Mouse (Mus musculus): ENCODE data around the gene Mknk2.

The Mknk2 gene

GRCm38 (mm10) chr10:80670531-80670930, 7.4 kb downstream of the Mknk2 start:
- in situ Hi-C loops (cut with MboI), result no loop called here

DNA sequence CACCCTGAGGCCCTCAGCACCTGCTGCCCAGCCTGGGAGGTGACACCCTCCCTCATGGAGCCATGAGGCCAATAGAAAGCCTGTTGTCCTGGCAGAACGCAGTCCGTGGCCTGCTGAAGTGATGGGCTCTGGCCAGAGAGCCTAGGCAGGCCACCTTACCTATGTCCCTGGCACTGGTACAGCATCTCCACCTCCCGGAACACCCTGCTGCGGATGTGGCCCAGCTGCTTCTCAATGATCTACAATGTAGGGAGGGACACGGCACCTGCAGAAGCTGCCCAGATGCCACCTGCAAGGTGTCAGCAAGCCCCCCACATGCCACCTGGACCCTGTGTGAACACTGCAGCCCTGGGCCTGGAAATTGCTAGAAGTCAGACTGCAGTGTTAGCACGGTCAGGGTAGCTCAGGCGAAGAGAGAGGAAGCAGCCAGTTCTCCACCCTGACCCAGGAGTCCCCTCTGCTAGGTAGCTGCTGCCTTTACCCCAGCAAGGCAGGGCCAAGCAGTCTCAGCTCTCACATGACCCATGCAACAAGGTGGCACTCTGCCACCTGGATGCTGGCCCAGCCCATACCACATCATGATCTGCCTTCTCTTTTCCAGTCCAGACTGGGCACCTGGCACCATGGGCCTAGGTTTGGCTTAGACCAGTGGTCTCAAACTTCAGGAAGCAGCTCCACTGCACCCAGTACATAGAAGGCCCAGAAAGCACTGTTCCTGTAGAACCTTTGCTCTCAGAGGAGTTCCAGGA, 8.0 kb downstream of the Mknk2 start:
- in situ Hi-C loops (cut with MboI), result no loop called here

GRCm38 (mm10) chr10:80669018-80669417, 8.9 kb downstream of the Mknk2 start:
- in situ Hi-C loops (cut with MboI), result no loop called here

- in situ Hi-C loops (cut with MboI), result no loop called here
Measured at GRCm38 (mm10) chr10:80668614-80669013, 9.3 kb downstream of the Mknk2 start.

DNA sequence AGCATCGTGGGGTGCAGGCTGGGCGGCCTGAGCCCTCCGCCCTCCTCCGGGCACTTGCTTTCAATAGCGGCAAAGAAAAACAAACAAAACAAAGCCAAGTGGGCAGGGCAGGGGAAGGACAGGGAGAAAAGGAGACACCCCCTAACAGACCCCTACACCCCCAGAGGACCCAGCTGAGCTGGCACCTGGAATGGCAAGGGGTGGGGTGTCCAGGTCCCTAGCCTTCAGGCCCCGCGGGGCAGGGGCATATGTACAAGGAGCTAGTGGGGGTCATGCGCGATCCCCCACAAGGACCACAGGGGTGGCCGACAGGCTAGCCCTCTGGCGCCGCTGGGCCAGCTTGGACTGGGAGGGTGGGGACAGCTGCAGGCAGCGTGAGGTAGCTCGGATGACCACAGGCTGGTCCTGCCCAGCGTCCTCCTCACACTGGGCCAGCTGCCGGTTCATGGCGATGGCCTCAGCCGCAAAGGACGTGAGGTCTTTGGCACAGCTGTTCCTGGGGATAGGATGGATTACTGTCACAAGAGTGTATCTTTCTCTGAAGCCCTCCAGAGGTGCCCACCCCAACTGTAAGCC, 11.0 kb downstream of the Mknk2 start:
- in situ Hi-C loops (cut with MboI), result no loop called here

DNA sequence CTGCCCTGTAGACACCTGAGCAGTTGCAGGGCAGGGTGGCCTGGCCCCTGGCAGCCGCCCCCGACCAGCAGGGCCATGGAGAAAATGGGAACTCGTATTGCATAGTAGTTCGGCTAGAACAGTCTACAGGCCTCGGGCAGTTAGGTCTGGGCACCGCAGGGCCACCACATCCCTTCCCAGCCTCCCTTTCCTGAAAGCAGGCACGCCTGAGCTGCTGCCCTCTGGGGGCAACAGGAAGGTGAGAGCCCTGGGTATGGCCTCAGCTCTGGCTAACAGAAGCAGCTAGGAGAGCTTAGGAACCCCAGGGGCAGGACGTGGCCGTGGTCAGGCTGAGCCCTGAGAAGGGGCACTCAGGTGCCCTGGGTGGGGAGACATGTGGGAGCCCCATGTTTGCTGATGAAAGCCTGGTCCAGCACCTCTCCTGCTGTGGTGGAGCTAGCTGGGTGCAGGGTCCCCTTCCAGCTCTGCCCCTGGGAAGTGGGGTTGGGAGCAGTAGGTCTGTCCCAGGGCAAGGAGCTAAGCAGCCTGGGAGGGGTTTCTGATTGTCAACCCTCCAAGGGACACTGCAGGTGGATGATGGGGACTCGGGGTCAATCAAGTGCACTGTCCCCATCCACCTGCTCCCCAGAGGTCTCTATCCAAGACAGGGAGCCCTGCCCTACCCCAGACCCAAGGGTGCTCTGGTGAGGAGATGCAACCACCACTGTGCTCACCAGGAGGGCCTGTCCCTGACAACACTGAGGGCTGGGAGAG, 11.8 kb downstream of the Mknk2 start:
- in situ Hi-C loops (cut with MboI), result no loop called here

DNA sequence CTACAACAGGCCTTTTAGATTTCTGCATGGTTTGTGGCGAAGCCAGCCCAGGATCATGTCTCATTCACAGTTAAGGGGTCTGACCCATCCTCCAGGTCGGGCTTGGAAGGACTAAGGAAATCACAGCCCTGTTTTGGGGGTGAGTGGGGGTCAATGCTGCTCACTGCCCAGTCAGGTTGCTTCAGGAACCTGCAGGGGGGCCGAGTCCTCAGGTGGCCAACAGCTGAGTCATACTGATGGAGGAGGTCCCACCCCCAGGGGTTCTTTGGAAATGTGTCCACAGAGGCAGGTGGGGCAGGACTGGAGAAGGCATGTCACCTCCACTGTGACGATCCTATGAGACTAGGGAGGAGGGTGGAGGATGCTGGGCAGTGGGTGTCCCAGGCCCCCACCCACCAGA, 12.5 kb downstream of the Mknk2 start:
- in situ Hi-C loops (cut with MboI), result no loop called here

- in situ Hi-C loops (cut with MboI), result no loop called here
Measured at GRCm38 (mm10) chr10:80665016-80665380, 12.9 kb downstream of the Mknk2 start.

DNA sequence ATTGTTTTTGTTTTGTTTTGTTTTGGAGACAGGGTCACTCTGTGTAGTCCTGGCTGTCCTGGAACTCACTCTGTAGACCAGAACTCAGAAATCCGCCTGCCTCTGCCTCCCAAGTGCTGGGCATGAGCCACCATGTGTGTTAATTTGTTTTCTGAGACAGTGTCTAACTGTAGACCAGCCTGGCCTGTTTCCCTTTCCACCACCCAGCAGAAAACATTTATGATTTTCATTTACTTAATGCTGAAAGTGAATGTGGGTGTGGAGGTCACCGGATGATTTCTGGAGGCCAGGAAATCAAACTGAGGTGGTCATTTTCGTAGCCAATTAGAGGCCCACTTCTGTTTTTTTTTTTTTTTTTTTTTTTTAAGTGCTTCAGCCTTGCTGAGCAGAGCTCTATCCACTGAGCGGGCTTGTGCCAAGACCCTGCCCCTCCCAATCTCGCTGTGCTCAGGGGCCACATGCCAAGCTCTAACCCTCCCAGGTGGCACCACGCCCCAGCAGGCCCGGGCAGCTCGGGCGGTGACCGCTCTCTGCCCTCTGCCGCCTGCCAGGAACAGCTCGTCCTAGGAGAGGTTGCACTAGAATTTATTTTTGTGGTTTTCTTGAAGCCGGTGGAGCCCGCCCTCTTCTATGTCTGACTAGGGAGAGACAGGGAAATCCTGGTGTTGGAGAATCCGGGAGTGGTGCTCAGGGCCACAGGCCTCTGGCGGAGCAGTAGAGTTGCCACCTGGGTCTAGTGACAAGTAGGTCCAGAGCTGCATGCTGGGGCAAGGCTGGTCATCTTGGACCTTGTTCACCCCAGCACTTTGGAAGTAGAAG, 13.5 kb downstream of the Mknk2 start:
- in situ Hi-C loops (cut with MboI), result no loop called here

DNA sequence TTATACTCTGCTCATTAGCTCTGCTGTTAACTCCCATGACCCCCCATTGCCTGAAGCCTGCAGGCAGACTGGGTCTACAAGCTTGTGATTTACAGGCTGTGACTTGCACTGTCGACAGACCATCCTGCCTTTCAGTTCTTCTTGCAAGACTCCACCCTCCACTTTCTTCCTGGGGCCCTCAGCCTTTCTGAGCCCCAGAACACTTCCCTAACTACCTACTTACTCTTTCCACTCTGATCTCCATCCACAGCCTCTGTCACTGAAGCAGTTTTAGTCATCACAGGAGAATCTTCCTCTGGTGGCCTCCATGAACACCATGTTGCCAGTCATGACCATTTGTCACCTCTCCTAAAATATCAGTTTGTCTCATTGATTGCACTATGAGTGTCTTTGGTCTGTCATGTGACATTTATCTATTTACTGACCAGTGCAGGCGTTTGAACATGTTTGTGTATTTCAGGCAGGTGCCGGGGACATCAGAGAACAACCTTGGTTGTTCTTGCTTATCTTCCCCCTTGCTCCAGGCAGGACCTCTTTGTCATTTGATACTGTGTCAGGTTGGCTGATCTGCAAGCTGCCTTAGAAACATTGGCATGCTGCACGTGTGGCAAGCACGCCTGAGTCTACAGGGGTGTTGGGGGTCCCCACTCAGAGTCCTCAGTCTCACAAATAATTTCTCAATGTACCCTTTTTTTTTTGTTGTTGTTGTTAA, 14.3 kb downstream of the Mknk2 start:
- in situ Hi-C loops (cut with MboI), result no loop called here

GRCm38 (mm10) chr10:80661149-80661548, 16.8 kb downstream of the Mknk2 start:
- in situ Hi-C loops (cut with MboI), result no loop called here

- in situ Hi-C loops (cut with MboI), result loop anchor here (5.0 kb wide), 1 partner anchor 43 kb away; the partner anchor contains the start of genes Izumo4 and Mob3a
Measured at GRCm38 (mm10) chr10:80659213-80659612, 18.7 kb downstream of the Mknk2 start.

- in situ Hi-C loops (cut with MboI), result loop anchor here (5.0 kb wide), 1 partner anchor 43 kb away; the partner anchor contains the start of genes Izumo4 and Mob3a
Measured at GRCm38 (mm10) chr10:80658841-80659202, 19.1 kb downstream of the Mknk2 start.

GRCm38 (mm10) chr10:80658194-80658840, 19.6 kb downstream of the Mknk2 start:
- in situ Hi-C loops (cut with MboI), result loop anchor here (5.0 kb wide), 1 partner anchor 44 kb away; the partner anchor contains the start of genes Izumo4 and Mob3a

DNA sequence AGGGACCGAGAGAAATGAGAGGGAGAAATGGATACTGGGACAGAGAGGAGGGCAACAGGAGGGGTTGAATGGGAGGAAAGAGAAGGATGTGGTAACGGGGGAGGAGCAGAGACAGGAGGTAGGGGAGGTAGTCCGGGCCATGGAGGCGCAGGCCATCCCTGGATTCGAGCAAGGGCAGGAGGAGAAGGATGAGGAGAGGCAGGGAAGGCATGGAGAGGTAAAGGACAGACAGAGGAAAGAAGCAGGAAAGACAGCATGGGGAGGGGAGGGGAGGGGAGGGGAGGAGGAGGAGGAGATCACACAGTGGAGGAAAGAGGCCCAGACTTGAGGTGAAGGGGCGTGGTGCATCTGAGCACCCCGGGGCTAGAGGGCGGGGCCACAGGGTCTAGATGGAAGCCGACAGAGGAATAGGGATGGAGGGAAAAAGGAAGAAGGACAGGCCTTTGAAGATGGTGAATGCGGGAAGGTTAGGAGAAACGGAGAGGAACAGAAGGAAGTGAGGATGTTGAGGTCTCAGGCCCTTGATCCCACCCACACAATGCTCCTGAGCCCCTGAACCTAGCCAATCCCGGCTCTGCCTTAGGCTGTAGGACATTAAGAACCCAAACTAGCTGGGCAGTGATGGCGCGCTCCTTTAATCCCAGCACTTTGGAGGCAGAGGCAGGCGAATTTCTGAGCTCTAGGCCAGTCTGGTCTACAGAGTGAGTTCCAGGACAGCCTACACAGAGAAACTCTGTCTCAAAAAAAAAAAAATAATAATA, 20.9 kb downstream of the Mknk2 start, which contains the start of gene Btbd2:
TSS of gene Btbd2 (minus strand) at position 209 of the 761 bp plus-strand sequence.
- in situ Hi-C loops (cut with MboI), result loop anchor here (5.0 kb wide), 1 partner anchor 45 kb away; the partner anchor contains the start of genes Izumo4 and Mob3a

DNA sequence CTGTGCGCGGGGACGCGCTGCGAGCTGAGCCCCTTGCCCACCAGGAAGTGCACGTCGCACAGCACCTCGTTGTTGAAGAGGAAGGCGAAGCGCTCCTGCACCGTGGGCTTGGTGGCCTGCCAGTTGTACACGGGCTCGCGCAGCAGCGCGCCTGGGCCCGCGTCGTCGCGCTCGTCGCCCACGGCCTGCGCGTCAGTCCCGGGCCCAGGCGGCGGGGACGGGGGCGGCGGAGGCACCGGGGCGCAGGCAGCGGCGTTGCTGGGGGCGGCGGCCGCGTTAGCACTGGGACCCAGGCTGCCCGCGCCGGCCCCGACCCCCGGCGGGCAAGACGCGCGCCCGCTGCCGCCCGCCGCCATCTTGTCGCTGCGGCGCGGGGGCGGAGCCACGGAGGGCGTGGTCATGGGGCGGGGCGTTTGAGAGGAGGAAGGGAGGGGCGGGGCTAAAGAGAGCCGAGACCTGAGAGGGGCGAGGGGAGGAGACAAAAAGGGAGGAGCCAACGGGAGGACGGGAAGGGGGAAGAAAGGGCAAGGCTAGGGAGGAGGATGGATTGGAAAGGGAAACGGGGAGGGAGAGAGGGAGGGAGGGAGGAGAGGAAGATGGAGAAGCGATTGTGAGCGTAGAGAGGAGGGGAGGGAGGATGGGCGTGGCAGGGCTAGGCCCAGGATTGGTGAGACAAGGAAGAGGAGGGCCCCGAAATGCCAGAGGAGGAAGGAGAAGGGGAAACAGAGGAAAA, 21.6 kb downstream of the Mknk2 start:
- in situ Hi-C loops (cut with MboI), result loop anchor here (5.0 kb wide), 1 partner anchor 46 kb away; the partner anchor contains the start of genes Izumo4 and Mob3a

- in situ Hi-C loops (cut with MboI), result loop anchor here (5.0 kb wide), 1 partner anchor 47 kb away; the partner anchor contains the start of genes Izumo4 and Mob3a
Measured at GRCm38 (mm10) chr10:80655406-80656129, 22.3 kb downstream of the Mknk2 start.

DNA sequence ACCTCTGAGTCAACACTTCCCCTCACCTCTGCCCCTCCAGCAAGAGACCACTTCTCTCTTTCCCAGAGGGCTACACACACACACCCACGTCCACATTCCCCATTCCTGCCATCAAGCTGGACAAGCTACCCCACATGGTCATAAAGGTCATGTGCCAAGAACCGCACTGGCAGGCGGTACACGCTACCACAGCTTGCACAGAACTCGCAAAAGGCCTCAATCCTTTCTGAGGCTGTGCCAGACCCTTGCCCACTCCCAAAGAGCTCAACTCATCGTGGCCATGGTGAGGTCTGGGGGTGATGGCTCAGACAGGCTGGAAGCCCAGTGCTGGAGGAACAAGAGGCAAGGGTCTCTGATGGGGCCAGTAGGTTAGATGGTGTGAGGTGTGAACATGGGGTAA, 23.0 kb downstream of the Mknk2 start:
- in situ Hi-C loops (cut with MboI), result loop anchor here (5.0 kb wide), 1 partner anchor 47 kb away; the partner anchor contains the start of genes Izumo4 and Mob3a
